Comparison of ENCODE assay signal across 19 mouse cellular contexts in the genomic region with DNA sequence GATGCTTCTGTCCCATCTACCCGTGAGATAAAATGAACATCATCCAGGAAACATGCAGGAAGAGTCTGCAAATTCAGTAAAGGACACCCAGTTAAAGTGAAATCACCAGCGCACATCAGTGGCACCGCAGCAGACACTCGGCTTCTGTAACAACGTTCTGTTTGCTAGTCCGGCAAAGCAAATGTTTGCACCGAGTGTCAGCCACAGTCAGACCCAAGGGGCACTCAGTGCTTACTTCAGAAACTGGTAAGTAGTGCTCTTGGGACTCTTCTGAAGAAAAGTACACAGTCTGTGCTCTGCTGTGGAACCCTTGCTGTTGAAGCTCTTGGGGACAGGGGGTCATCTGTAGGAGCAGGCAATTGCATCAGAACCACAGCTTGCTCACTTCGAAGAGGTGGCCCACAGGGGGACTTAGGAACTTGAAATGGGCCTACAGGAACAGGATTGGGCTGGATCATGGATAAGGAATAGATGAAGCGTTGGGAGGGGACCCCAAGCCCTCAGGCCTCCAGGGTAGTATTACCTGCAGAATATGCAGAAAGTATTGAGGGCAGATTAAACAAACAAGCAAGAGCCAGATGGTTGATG. TPM values are rescaled to one million over a fixed set of nuclear protein-coding genes. Genes with fewer than 3 reads are reported as not detected.
DNase-seq lines count a peak whose midpoint lies in the region; ATAC-seq and TF ChIP-seq lines count a peak whose summit lies in the region.
"Had no signal": no experiment of that assay in that cellular context is flagged by ENCODE, and none has a peak within 500 bp of the region (broad histone marks: within the 10 kb centered on the region; RNA-seq: fewer than 3 reads in every experiment).

No protein-coding gene starts in this region.

- H3K36me3 ChIP-seq in intestine, embryonic 16.5 days (ENCODE audit: control insufficient read depth, insufficient read depth, low read length), result no peaks in the 10 kb centered on the region
- H3K36me3 ChIP-seq in liver, adult 2 months (ENCODE audit: control insufficient read depth, insufficient read depth, low read length), result no peaks in the 10 kb centered on the region
- no peaks in the 10 kb centered on the region for H3K36me3 ChIP-seq in kidney, adult 2 months (ENCODE audit: control insufficient read depth, insufficient read depth, low read length)
- H3K36me3 ChIP-seq: hindbrain, embryonic 13.5 days; limb, embryonic 13.5 days; midbrain, embryonic 15.5 days; stomach, embryonic 15.5 days had no signal

- H3K4me2 ChIP-seq in intestine, embryonic 16.5 days (ENCODE audit: low read depth, low read length), result no peak overlapping the region
- H3K4me2 ChIP-seq: hindbrain, embryonic 13.5 days; limb, embryonic 13.5 days; midbrain, embryonic 15.5 days; stomach, embryonic 15.5 days had no signal

- no peak for TF ChIP-seq CTCF in liver, adult 2 months (IDR thresholded peaks at IDR 0.05; ENCODE audit: low read depth, low read length)
- no peak for TF ChIP-seq CTCF in lung, adult 2 months (IDR thresholded peaks at IDR 0.05; ENCODE audit: insufficient read depth, low read length)
- no peak for TF ChIP-seq CTCF in kidney, adult 2 months (conservative IDR thresholded peaks at IDR 0.05; ENCODE audit: insufficient read depth, insufficient read length, low read depth, low read length)

- peak overlapping the region; percentile 48; the same call in 1 of the 2 replicates for H3K27ac ChIP-seq in intestine, embryonic 16.5 days (ENCODE audit: low read length)
- 0 out of 2 replicates have a peak overlapping the region, but pooled peaks have one; percentile 0 for H3K27ac ChIP-seq in liver, adult 2 months (replicated peaks; ENCODE audit: insufficient read depth, low read depth, low read length)
- H3K27ac ChIP-seq in kidney, adult 2 months (ENCODE audit: insufficient read depth, low read depth, low read length), result no peak overlapping the region
- H3K27ac ChIP-seq: hindbrain, embryonic 13.5 days; limb, embryonic 13.5 days; midbrain, embryonic 15.5 days; stomach, embryonic 15.5 days had no signal

- H3K4me3 ChIP-seq in intestine, embryonic 16.5 days (ENCODE audit: low read length), result no peak overlapping the region
- no peak overlapping the region for H3K4me3 ChIP-seq in liver, adult 2 months (ENCODE audit: insufficient read depth, low read depth, low read length)
- no peak overlapping the region for H3K4me3 ChIP-seq in lung, adult 2 months (replicated peaks; ENCODE audit: extremely low read depth, low read depth, low read length)
- no peak overlapping the region for H3K4me3 ChIP-seq in kidney, adult 2 months (ENCODE audit: insufficient read depth, low read depth, low read length)
- H3K4me3 ChIP-seq: hindbrain, embryonic 13.5 days; limb, embryonic 13.5 days; megakaryocyte, embryonic 14.5 days; midbrain, embryonic 15.5 days; stomach, embryonic 15.5 days had no signal

- H3K27me3 ChIP-seq in intestine, embryonic 16.5 days (replicated peaks; ENCODE audit: control insufficient read depth, insufficient read depth, low read length), result no peaks in the 10 kb centered on the region
- no peaks in the 10 kb centered on the region for H3K27me3 ChIP-seq in liver, adult 2 months (ENCODE audit: control insufficient read depth, insufficient read depth, low read length)
- no peaks in the 10 kb centered on the region for H3K27me3 ChIP-seq in kidney, adult 2 months (replicated peaks; ENCODE audit: control insufficient read depth, insufficient read depth, low read length)
- H3K27me3 ChIP-seq: hindbrain, embryonic 13.5 days; limb, embryonic 13.5 days; megakaryocyte, embryonic 14.5 days; midbrain, embryonic 15.5 days; stomach, embryonic 15.5 days had no signal

- peak; percentile 28 for DNase-seq in liver, adult 2 months (ENCODE audit: extremely low read depth, low read depth, low spot score)
- DNase-seq in lung, adult 2 months, result peak; percentile 32
- peak; percentile 70 for DNase-seq in lung, postnatal 36 days
- no peak for DNase-seq in kidney, adult 2 months
- no peak for DNase-seq in kidney, postnatal 4 days
- DNase-seq: cerebellum, postnatal 10 days; forebrain, postnatal 0 days; heart, adult 11 months; heart, postnatal 10 days; kidney, adult 11 months; kidney, postnatal 14 days; thymus, postnatal 25 days had no signal

- peak; percentile 42; the same call in 1 of the 2 replicates for ATAC-seq in intestine, embryonic 16.5 days
- ATAC-seq in erythroid progenitor cell, adult 5-6 weeks (replicated peaks; ENCODE audit: low FRiP score, poor library complexity, severe bottlenecking), result no peak
- ATAC-seq: forebrain, postnatal 0 days; midbrain, embryonic 15.5 days had no signal

- peaks cover 6% of the 10 kb centered on the region; the same call in 1 of the 2 replicates for H3K4me1 ChIP-seq in intestine, embryonic 16.5 days (ENCODE audit: control insufficient read depth, insufficient read depth, low read length)
- peaks cover 6% of the 10 kb centered on the region for H3K4me1 ChIP-seq in liver, adult 2 months (ENCODE audit: control insufficient read depth, insufficient read depth, low read length)
- no peaks in the 10 kb centered on the region for H3K4me1 ChIP-seq in lung, adult 2 months (ENCODE audit: control insufficient read depth, insufficient read depth, low read length)
- no peaks in the 10 kb centered on the region for H3K4me1 ChIP-seq in kidney, adult 2 months (ENCODE audit: control insufficient read depth, insufficient read depth, low read length)
- H3K4me1 ChIP-seq: hindbrain, embryonic 13.5 days; limb, embryonic 13.5 days; megakaryocyte, embryonic 14.5 days; midbrain, embryonic 15.5 days; stomach, embryonic 15.5 days had no signal

- no peaks in the 10 kb centered on the region for H3K79me2 ChIP-seq in liver, adult 2 months (ENCODE audit: control insufficient read depth, insufficient read depth, low read length)

- WGBS in intestine, embryonic 16.5 days, result 30% methylated on average over 9 of the region's 9 CpGs
- WGBS in liver, adult 2 months, result 14% methylated on average over 9 of the region's 9 CpGs
- WGBS in lung, adult 2 months, result 21% methylated on average over 9 of the region's 9 CpGs
- whole genome bisulfite sequencing in kidney, adult 2 months, result 81% methylated on average over 9 of the region's 9 CpGs

- H3K9me3 ChIP-seq in intestine, embryonic 16.5 days (ENCODE audit: control insufficient read depth, low read length), result no peaks in the 10 kb centered on the region
- H3K9me3 ChIP-seq: hindbrain, embryonic 13.5 days; limb, embryonic 13.5 days; midbrain, embryonic 15.5 days; stomach, embryonic 15.5 days had no signal

- no peak overlapping the region for H3K9ac ChIP-seq in intestine, embryonic 16.5 days (ENCODE audit: low read depth, low read length)
- no peak overlapping the region for H3K9ac ChIP-seq in liver, adult 2 months (ENCODE audit: low read depth, low read length)
- H3K9ac ChIP-seq: forebrain, postnatal 0 days; hindbrain, embryonic 13.5 days; limb, embryonic 13.5 days; midbrain, embryonic 15.5 days; stomach, embryonic 15.5 days had no signal

- no peak for TF ChIP-seq POLR2A in liver, adult 2 months (IDR thresholded peaks at IDR 0.05; ENCODE audit: extremely low read depth, insufficient read depth, low read length)
- TF ChIP-seq POLR2A in lung, adult 2 months (IDR thresholded peaks at IDR 0.05; ENCODE audit: borderline replicate concordance, extremely low read depth, low read depth, low read length), result no peak
- no peak for TF ChIP-seq POLR2A in kidney, adult 2 months (IDR thresholded peaks at IDR 0.05; ENCODE audit: low read depth, low read length)

RNA-seq across cellular contexts. Expression of a gene that starts 14.9 kb away (rescaled TPM):
- polyA plus RNA-seq in intestine, embryonic 16.5 days (2015; fragmentation: Nextera tagmentation; extraction: Ambion mirVana), result 11.3 and 13.5 TPM in 2 replicates
- total RNA-seq in liver, adult 2 months (2014; rRNA removed), result 45.2 and 47.9 TPM in 2 replicates
- 14.3 and 17.4 TPM in 2 replicates for polyA plus RNA-seq in liver, adult 2 months (2012; rRNA removed)
- polyA plus RNA-seq in lung, adult 2 months (2012; rRNA removed), result 7.3 and 9.9 TPM in 2 replicates
- polyA plus RNA-seq in kidney, adult 2 months (2012; rRNA removed), result 17.0 and 20.6 TPM in 2 replicates
- total RNA-seq in erythroid progenitor cell, adult 5-6 weeks (2015; ENCODE audit: low replicate concordance), result 1.1 TPM in 1 of 2 replicates, not detected in the other
- total RNA-seq in erythroid progenitor cell, adult 5-6 weeks (2017; ENCODE audit: low replicate concordance), result 1.7 TPM in 1 of 2 replicates, not detected in the other

Comparison
In these comparisons a context has a peak if more than half of its experiments do, and no peak if none do; other contexts are left out.
1. DNase-seq: peak in liver, adult 2 months (single experiment), lung, adult 2 months (single experiment) and lung, postnatal 36 days (single experiment); none in kidney, adult 2 months (single experiment) and kidney, postnatal 4 days (0 of 2).